Mouse (Mus musculus): ENCODE measurements at regions not wholly inside any gene's neighbourhood (a gene's known extent, or its start where the extent isn't known, plus 50 kb on each side); places are given as distances from the start of the nearest gene placed in this dataset.
A peak's percentile ranks its signal among the peaks of the same experiment; 100 is the strongest.

- TF ChIP-seq CTCF (IDR thresholded peaks at IDR 0.05; ENCODE audit: borderline replicate concordance, insufficient read depth, low read length) (no peak), POLR2A (IDR thresholded peaks at IDR 0.05; ENCODE audit: low read depth, low read length) (no peak)
- Histone ChIP-seq H3K4me3 (ENCODE audit: insufficient read depth, low read length) (no peak overlapping the region), H3K27ac (ENCODE audit: insufficient read depth, low read length) (no peak overlapping the region), H3K4me1 (ENCODE audit: control insufficient read depth, insufficient read depth, low read length) (peaks cover 10% of the 10 kb centered on the region)
Measured at GRCm38 (mm10) chr11:19828959-19829401, 95.2 kb upstream of the Spred2 start.

DNA sequence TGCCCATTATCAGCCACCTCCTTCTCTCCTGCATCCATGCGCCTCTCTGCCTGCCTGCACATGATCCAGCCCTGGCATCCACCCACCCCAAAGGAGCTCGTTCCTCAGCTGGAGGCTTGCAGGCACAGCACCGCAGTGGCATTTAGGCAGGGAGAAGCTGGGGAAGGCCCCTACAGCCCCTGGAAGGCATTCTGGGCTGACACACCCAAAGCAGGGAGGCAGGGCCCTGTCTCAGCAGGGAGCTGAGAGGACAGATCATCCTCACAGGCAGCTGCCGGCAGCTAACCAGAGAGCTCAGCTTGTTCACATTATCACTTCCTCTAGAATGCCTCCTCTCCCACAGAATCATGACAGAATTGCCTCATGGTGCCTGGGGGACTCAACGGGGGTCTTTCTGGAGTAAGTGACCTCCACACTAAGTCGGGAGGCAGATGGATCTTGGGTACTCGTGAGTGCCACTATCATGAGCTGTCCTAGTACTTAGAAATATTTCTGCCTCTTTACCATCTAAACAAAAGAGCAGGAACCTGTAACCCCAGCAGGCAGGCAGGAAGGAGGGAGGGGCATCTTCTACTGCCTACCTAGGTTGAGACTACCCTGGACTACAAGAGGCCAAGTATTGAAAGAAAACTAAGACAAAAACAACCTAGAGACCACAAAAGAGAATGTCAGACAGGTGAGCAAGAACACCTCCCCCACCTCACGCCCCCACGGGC lies 94.5 kb upstream of the Spred2 start:
- TF ChIP-seq POLR2A (IDR thresholded peaks at IDR 0.05; ENCODE audit: low read depth, low read length) (no peak; the same call in 1 of the 2 replicates), CTCF (IDR thresholded peaks at IDR 0.05; ENCODE audit: borderline replicate concordance, insufficient read depth, low read length) (no peak)
- H3K4me3 ChIP-seq (ENCODE audit: insufficient read depth, low read length), result no peak overlapping the region
- H3K4me1 ChIP-seq (ENCODE audit: control insufficient read depth, insufficient read depth, low read length), result peaks cover 10% of the 10 kb centered on the region
- H3K27ac ChIP-seq (ENCODE audit: insufficient read depth, low read length), result no peak overlapping the region

DNA sequence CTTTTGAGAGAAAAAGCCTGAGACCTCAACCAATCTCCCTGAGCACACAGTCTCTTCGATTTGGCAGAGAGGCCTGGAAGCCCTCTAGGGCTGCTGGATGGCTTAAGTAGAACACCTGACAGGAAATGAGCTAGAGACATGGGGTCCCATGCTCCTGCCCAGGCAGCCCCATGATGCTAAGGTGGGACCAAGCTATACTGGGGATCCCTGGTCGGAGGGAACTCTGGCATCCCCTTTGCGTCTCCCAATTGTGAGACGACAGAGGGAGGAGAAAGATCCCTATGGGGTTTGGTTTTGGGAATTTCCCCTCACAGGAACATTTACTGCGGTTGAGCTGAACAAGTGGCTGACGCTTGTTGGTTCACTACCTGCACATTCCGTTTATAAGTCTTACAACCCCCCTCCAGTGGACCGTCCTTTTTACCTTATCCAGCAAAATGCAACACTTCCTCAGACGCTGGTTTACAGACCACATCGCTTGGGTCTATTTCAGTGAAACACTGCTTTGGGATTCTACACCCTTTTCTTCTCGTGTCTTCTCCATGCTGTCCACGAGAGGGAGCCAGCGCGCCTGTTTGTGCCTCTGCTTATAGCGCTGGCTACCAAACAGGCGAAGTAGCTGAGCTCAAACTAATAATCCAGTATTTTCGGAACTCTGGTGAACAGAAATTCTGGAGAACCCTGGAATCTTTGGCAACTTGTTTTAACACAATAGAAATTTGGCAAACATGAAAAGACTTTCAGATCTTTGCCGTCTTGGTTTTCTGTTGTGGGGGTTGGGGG lies 93.7 kb upstream of the Spred2 start:
- TF ChIP-seq CTCF (IDR thresholded peaks at IDR 0.05; ENCODE audit: borderline replicate concordance, insufficient read depth, low read length), result peak; percentile 81; the same call in 1 of the 2 replicates
- no peak for TF ChIP-seq POLR2A (IDR thresholded peaks at IDR 0.05; ENCODE audit: low read depth, low read length)
- Histone ChIP-seq H3K4me3 (ENCODE audit: insufficient read depth, low read length) (no peak overlapping the region), H3K4me1 (ENCODE audit: control insufficient read depth, insufficient read depth, low read length) (peaks cover 10% of the 10 kb centered on the region), H3K27ac (ENCODE audit: insufficient read depth, low read length) (no peak overlapping the region)

GRCm38 (mm10) chr11:19834561-19834960 lies 89.6 kb upstream of the Spred2 start:
- H3K27ac ChIP-seq (ENCODE audit: insufficient read depth, low read length), result peak overlapping the region; percentile 76
- TF ChIP-seq CTCF (IDR thresholded peaks at IDR 0.05; ENCODE audit: borderline replicate concordance, insufficient read depth, low read length), result no peak
- no peak for TF ChIP-seq POLR2A (IDR thresholded peaks at IDR 0.05; ENCODE audit: low read depth, low read length)
- no peak overlapping the region for H3K4me3 ChIP-seq (ENCODE audit: insufficient read depth, low read length)
- H3K4me1 ChIP-seq (ENCODE audit: control insufficient read depth, insufficient read depth, low read length), result peaks cover 4% of the 10 kb centered on the region; the same call in 1 of the 2 replicates

DNA sequence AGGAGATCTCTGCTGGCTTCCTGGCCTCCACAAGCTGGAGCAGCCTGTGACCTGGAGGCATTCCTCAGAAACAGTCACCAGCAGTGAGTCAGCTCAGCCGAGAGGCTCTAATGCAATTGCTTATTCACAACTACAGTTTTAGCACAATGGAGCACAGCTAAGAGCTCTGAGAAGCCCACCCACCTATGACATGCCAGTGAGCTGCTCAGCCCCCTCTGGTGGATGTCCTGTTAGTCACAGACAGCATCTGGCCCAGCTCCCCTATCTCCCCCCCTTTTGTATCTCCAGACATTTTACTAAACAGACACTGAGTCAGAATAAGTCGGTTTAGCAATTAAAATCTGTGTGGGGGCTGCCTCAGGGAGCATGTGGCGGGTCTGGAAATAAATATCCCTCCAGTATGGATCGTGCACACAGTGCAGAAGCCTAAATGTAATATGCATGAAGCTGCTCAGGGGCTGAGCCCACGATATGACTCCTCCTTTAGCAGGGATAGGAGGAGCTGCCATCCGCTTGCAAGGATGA lies 88.9 kb upstream of the Spred2 start:
- no peak; the same call in 1 of the 2 replicates for TF ChIP-seq POLR2A (IDR thresholded peaks at IDR 0.05; ENCODE audit: low read depth, low read length)
- peak; percentile 24; the same call in 1 of the 2 replicates for TF ChIP-seq CTCF (IDR thresholded peaks at IDR 0.05; ENCODE audit: borderline replicate concordance, insufficient read depth, low read length)
- Histone ChIP-seq H3K27ac (ENCODE audit: insufficient read depth, low read length) (peak overlapping the region; percentile 76), H3K4me1 (ENCODE audit: control insufficient read depth, insufficient read depth, low read length) (peaks cover 2% of the 10 kb centered on the region; the same call in 1 of the 2 replicates), H3K4me3 (ENCODE audit: insufficient read depth, low read length) (no peak overlapping the region)

DNA sequence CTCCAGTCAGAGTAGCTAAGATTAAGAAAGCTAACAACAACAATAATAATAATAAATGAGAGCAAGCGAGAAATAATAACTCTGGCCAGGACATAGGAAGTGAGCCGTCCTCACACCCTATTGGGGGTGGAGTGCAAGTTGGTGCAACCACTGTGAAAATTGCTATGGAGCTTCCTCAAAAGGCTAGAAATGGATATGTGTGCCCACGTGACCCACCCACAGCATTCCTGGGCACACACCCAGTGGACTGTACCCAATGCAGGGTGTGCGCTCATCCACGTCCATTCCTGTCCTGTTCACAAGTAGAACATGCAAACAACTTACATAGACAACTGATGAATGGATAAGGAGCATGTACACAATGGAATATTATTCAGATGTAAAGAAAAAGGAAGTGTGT lies 85.2 kb upstream of the Spred2 start:
- Histone ChIP-seq H3K4me3 (ENCODE audit: insufficient read depth, low read length) (no peak overlapping the region), H3K27ac (ENCODE audit: insufficient read depth, low read length) (no peak overlapping the region), H3K4me1 (ENCODE audit: control insufficient read depth, insufficient read depth, low read length) (peaks cover 4% of the 10 kb centered on the region; the same call in 1 of the 2 replicates)
- TF ChIP-seq CTCF (IDR thresholded peaks at IDR 0.05; ENCODE audit: borderline replicate concordance, insufficient read depth, low read length) (no peak), POLR2A (IDR thresholded peaks at IDR 0.05; ENCODE audit: low read depth, low read length) (no peak)

DNA sequence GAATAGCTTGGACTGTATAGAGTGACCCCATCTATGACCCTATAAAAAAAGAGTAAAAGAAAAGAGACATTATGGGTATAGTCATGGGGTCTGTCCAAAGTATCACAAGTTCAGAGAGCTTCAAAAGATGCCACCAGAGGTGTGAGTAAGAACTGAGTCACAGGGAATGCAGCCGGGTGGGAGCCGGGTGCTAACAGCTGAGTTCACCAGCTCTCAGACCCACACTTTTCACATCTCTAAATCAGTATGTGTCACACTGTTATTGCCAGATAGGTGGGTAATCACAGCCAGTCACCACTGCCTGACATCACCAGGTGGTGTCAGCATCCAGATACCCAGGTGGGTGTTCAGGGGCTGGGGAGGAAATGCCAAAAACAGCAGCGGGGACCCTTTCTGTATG lies 81.1 kb upstream of the Spred2 start:
- Histone ChIP-seq H3K4me1 (ENCODE audit: control insufficient read depth, insufficient read depth, low read length) (0 out of 2 replicates have a peak, but pooled peaks cover 2% of the 10 kb centered on the region), H3K4me3 (ENCODE audit: insufficient read depth, low read length) (no peak overlapping the region), H3K27ac (ENCODE audit: insufficient read depth, low read length) (no peak overlapping the region)
- TF ChIP-seq POLR2A (IDR thresholded peaks at IDR 0.05; ENCODE audit: low read depth, low read length) (no peak), CTCF (IDR thresholded peaks at IDR 0.05; ENCODE audit: borderline replicate concordance, insufficient read depth, low read length) (no peak)

DNA sequence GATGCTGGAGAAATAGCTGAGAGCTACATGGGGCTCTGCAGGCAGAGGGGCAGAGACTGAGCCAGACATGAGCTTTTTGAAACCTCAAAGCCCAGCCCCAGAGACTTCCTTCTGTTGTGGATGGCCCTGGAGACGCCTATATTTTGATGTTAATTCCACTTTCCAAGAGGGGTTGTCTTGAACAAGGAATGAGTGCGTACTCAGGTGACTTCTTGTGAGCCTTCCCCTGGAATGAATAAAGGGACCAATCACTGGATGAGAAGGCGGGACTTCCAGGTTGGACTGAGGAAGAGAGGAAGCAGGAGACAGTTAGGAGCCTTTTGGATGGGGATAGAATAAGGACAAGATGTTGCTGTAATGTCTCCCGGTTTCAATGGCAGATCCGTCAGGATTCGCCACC lies 76.3 kb upstream of the Spred2 start:
- peaks cover 11% of the 10 kb centered on the region for H3K4me1 ChIP-seq (ENCODE audit: control insufficient read depth, insufficient read depth, low read length)
- H3K27ac ChIP-seq (ENCODE audit: insufficient read depth, low read length), result 0 out of 2 replicates have a peak overlapping the region, but pooled peaks have one; percentile 0
- no peak for TF ChIP-seq POLR2A (IDR thresholded peaks at IDR 0.05; ENCODE audit: low read depth, low read length)
- TF ChIP-seq CTCF (IDR thresholded peaks at IDR 0.05; ENCODE audit: borderline replicate concordance, insufficient read depth, low read length), result no peak
- H3K4me3 ChIP-seq (ENCODE audit: insufficient read depth, low read length), result no peak overlapping the region

GRCm38 (mm10) chr11:19848412-19848811 lies 75.8 kb upstream of the Spred2 start:
- Histone ChIP-seq H3K4me3 (ENCODE audit: insufficient read depth, low read length) (no peak overlapping the region), H3K27ac (ENCODE audit: insufficient read depth, low read length) (peak overlapping the region; percentile 28; the same call in 1 of the 2 replicates), H3K4me1 (ENCODE audit: control insufficient read depth, insufficient read depth, low read length) (peaks cover 11% of the 10 kb centered on the region)
- TF ChIP-seq POLR2A (IDR thresholded peaks at IDR 0.05; ENCODE audit: low read depth, low read length) (no peak), CTCF (IDR thresholded peaks at IDR 0.05; ENCODE audit: borderline replicate concordance, insufficient read depth, low read length) (no peak)

All from embryonic fibroblast, embryonic 13.5 days (primary cell).